In the genomic region with DNA sequence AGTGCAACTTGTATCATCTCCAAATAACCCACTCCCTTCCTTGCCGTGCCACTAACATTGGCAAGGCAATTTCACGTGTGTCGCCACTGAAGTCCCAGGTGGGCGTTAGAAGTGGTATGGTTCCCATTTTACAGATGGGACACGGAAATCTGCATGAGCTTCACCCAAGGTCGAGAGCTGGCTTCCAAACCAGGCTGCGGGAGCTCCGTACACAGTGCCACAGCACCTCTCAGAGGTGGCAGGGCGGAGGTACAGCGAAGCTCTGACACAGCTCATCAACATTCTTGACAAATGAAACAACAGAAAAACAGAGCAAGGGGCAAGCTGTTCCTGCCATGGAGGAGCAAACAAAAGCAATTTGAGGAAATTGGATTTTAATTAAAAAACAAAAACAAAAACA, we compare ENCODE assay signal across 8 mouse cellular contexts.
DNase-seq lines count a peak whose midpoint lies in the region; ATAC-seq and TF ChIP-seq lines count a peak whose summit lies in the region.

No protein-coding gene starts in this region.

- no peaks in the 10 kb centered on the region for H3K36me3 ChIP-seq in kidney, adult 2 months (ENCODE audit: control insufficient read depth, insufficient read depth, low read length)
- no peaks in the 10 kb centered on the region for H3K36me3 ChIP-seq in kidney, embryonic 16.5 days (ENCODE audit: insufficient read depth, low read length)
- H3K36me3 ChIP-seq in ES-Bruce4 (ENCODE audit: control insufficient read depth, insufficient read depth, low read length, poor library complexity, severe bottlenecking) = no peaks in the 10 kb centered on the region
- H3K36me3 ChIP-seq in forebrain, embryonic 14.5 days (ENCODE audit: control insufficient read depth, insufficient read depth, low read length) = no peaks in the 10 kb centered on the region
- H3K36me3 ChIP-seq in liver, embryonic 14.5 days (replicated peaks; ENCODE audit: control insufficient read depth, insufficient read depth, low read depth) = no peaks in the 10 kb centered on the region

- WGBS in kidney, adult 2 months = 47% methylated on average over 10 of the region's 10 CpGs
- WGBS in kidney, embryonic 16.5 days = 49% methylated on average over 10 of the region's 10 CpGs
- WGBS in forebrain, embryonic 14.5 days = 41% methylated on average over 10 of the region's 10 CpGs
- WGBS in liver, embryonic 14.5 days (ENCODE audit: insufficient replicate concordance) = 45% methylated on average over 10 of the region's 10 CpGs

- peak; percentile 17 for DNase-seq in kidney, adult 2 months
- DNase-seq in cerebellum, adult 11 months = peak; percentile 57
- DNase-seq in forebrain, embryonic 14.5 days (ENCODE audit: low spot score) = peak; percentile 62
- no peak for DNase-seq in liver, embryonic 14.5 days (ENCODE audit: low read depth in 3 of 3, low spot score in 3 of 3)

- H3K4me1 ChIP-seq in kidney, adult 2 months (ENCODE audit: control insufficient read depth, insufficient read depth, low read length) = no peaks in the 10 kb centered on the region
- no peaks in the 10 kb centered on the region for H3K4me1 ChIP-seq in kidney, embryonic 16.5 days (ENCODE audit: insufficient read depth, low read length)
- no peaks in the 10 kb centered on the region for H3K4me1 ChIP-seq in ES-Bruce4 (ENCODE audit: control insufficient read depth, insufficient read depth, low read length)
- peaks cover 5% of the 10 kb centered on the region; the same call in 1 of the 2 replicates for H3K4me1 ChIP-seq in forebrain, embryonic 14.5 days (ENCODE audit: control insufficient read depth, insufficient read depth, low read length)
- H3K4me1 ChIP-seq in liver, embryonic 14.5 days (replicated peaks; ENCODE audit: control insufficient read depth in 2 of 2, insufficient read depth in 2 of 2, low read length in 1 of 2) = no peaks in the 10 kb centered on the region

- peak; percentile 65 for TF ChIP-seq CTCF in kidney, adult 2 months (conservative IDR thresholded peaks at IDR 0.05; ENCODE audit: insufficient read depth, insufficient read length, low read depth, low read length)
- peak; percentile 70 for TF ChIP-seq CTCF in ES-Bruce4 (IDR thresholded peaks at IDR 0.05; ENCODE audit: low read depth, low read length)
- TF ChIP-seq CTCF in liver, embryonic 14.5 days (IDR thresholded peaks at IDR 0.05; ENCODE audit: low read depth) = peak; percentile 47; the same call in 1 of the 2 replicates

- H3K9ac ChIP-seq in kidney, embryonic 16.5 days (replicated peaks; ENCODE audit: low read length) = no peak overlapping the region
- no peak overlapping the region for H3K9ac ChIP-seq in ES-Bruce4 (ENCODE audit: low read depth, poor library complexity, severe bottlenecking)
- no peak overlapping the region for H3K9ac ChIP-seq in forebrain, embryonic 14.5 days (ENCODE audit: low read length)
- H3K9ac ChIP-seq in liver, embryonic 14.5 days (replicated peaks) = no peak overlapping the region

- H3K4me3 ChIP-seq in kidney, adult 2 months (ENCODE audit: insufficient read depth, low read depth, low read length) = no peak overlapping the region
- no peak overlapping the region for H3K4me3 ChIP-seq in kidney, embryonic 16.5 days (ENCODE audit: low read length)
- H3K4me3 ChIP-seq in ES-Bruce4 (ENCODE audit: low read depth, low read length) = no peak overlapping the region
- no peak overlapping the region for H3K4me3 ChIP-seq in forebrain, embryonic 14.5 days (ENCODE audit: low read depth, low read length)
- no peak overlapping the region for H3K4me3 ChIP-seq in liver, embryonic 14.5 days (ENCODE audit: insufficient read depth in 1 of 2, low read depth in 2 of 2, low read length in 2 of 2)

- ATAC-seq in kidney, embryonic 16.5 days (ENCODE audit: low FRiP score, low TSS enrichment) = no peak
- ATAC-seq in forebrain, embryonic 14.5 days = no peak
- ATAC-seq in liver, embryonic 14.5 days (ENCODE audit: insufficient read depth) = no peak
- no peak for ATAC-seq in activated CD4-positive, CD25-positive, alpha-beta regulatory T cell, adult 4 months
- ATAC-seq in megakaryocyte-erythroid progenitor cell, adult 5-6 weeks (replicated peaks; ENCODE audit: low FRiP score, low TSS enrichment, poor library complexity, severe bottlenecking) = no peak

- no peak overlapping the region for H3K4me2 ChIP-seq in kidney, embryonic 16.5 days (replicated peaks; ENCODE audit: low read depth, low read length)
- no peak overlapping the region for H3K4me2 ChIP-seq in forebrain, embryonic 14.5 days (ENCODE audit: low read length)
- H3K4me2 ChIP-seq in liver, embryonic 14.5 days (ENCODE audit: low read depth) = no peak overlapping the region

- no peak overlapping the region for H3K27ac ChIP-seq in kidney, adult 2 months (ENCODE audit: insufficient read depth, low read depth, low read length)
- no peak overlapping the region for H3K27ac ChIP-seq in kidney, embryonic 16.5 days (ENCODE audit: low read length)
- H3K27ac ChIP-seq in ES-Bruce4 (ENCODE audit: insufficient read depth, low read length) = no peak overlapping the region
- H3K27ac ChIP-seq in forebrain, embryonic 14.5 days (ENCODE audit: low read depth, low read length) = no peak overlapping the region
- no peak overlapping the region for H3K27ac ChIP-seq in liver, embryonic 14.5 days

- H3K9me3 ChIP-seq in kidney, embryonic 16.5 days (ENCODE audit: low read length) = no peaks in the 10 kb centered on the region
- H3K9me3 ChIP-seq in ES-Bruce4 (replicated peaks; ENCODE audit: control insufficient read depth, insufficient read depth, low read length, poor library complexity, severe bottlenecking) = no peaks in the 10 kb centered on the region
- H3K9me3 ChIP-seq in forebrain, embryonic 14.5 days (replicated peaks; ENCODE audit: control insufficient read depth, low read length) = no peaks in the 10 kb centered on the region
- no peaks in the 10 kb centered on the region for H3K9me3 ChIP-seq in liver, embryonic 14.5 days (ENCODE audit: control insufficient read depth, low read length)

- no peak for TF ChIP-seq POLR2A in kidney, adult 2 months (IDR thresholded peaks at IDR 0.05; ENCODE audit: low read depth, low read length)
- no peak for TF ChIP-seq POLR2A in ES-Bruce4 (IDR thresholded peaks at IDR 0.05; ENCODE audit: insufficient read depth, low read length)

- no peaks in the 10 kb centered on the region for H3K27me3 ChIP-seq in kidney, adult 2 months (replicated peaks; ENCODE audit: control insufficient read depth, insufficient read depth, low read length)
- H3K27me3 ChIP-seq in kidney, embryonic 16.5 days (ENCODE audit: insufficient read depth, low read length) = peaks cover 2% of the 10 kb centered on the region; the same call in 1 of the 2 replicates
- no peaks in the 10 kb centered on the region for H3K27me3 ChIP-seq in ES-Bruce4 (ENCODE audit: control insufficient read depth, insufficient read depth, low read length, poor library complexity, severe bottlenecking)
- no peaks in the 10 kb centered on the region for H3K27me3 ChIP-seq in forebrain, embryonic 14.5 days (replicated peaks; ENCODE audit: control insufficient read depth, insufficient read depth, low read length)
- H3K27me3 ChIP-seq in liver, embryonic 14.5 days (ENCODE audit: control insufficient read depth, insufficient read depth, low read length) = no peaks in the 10 kb centered on the region

- TF ChIP-seq EP300 in ES-Bruce4 (IDR thresholded peaks at IDR 0.05; ENCODE audit: insufficient read depth, low read depth, low read length) = no peak
- TF ChIP-seq EP300 in liver, embryonic 14.5 days (IDR thresholded peaks at IDR 0.05; ENCODE audit: low read depth) = no peak

Comparison
In these comparisons a context has a peak if more than half of its experiments do, and no peak if none do; other contexts are left out.
1. DNase-seq: peak in kidney, adult 2 months (single experiment), cerebellum, adult 11 months (single experiment) and forebrain, embryonic 14.5 days (single experiment); none in liver, embryonic 14.5 days (0 of 3).
2. Peak in every context shown above with its lines, with median percentiles within 50 percentile points of each other: CTCF ChIP-seq.